Mouse (Mus musculus) heart, adult 2 months (tissue): ENCODE results near the gene A730061H03Rik.

Source experiments
- CTCF ChIP-seq: fragments of 200-600 bp; IDR thresholded peaks from 2 replicates; pipeline ENCODE4 v1.8.1; 2022; ENCODE audit warnings: antibody characterized with exemption, mild to moderate bottlenecking, moderate library complexity
- EP300 ChIP-seq: fragments of 200-500 bp; IDR thresholded peaks from 2 replicates; pipeline ENCODE4 v1.6.1; 2011; ENCODE audit warnings: low read depth, low read length, control low read depth; ENCODE audit not compliant: insufficient read depth
- POLR2A ChIP-seq: fragments of 200-500 bp; IDR thresholded peaks from 2 replicates; pipeline ENCODE4 v1.6.1; 2011; ENCODE audit warnings: mild to moderate bottlenecking, low read depth, low read length, control low read depth; ENCODE audit not compliant: insufficient read depth

DNA sequence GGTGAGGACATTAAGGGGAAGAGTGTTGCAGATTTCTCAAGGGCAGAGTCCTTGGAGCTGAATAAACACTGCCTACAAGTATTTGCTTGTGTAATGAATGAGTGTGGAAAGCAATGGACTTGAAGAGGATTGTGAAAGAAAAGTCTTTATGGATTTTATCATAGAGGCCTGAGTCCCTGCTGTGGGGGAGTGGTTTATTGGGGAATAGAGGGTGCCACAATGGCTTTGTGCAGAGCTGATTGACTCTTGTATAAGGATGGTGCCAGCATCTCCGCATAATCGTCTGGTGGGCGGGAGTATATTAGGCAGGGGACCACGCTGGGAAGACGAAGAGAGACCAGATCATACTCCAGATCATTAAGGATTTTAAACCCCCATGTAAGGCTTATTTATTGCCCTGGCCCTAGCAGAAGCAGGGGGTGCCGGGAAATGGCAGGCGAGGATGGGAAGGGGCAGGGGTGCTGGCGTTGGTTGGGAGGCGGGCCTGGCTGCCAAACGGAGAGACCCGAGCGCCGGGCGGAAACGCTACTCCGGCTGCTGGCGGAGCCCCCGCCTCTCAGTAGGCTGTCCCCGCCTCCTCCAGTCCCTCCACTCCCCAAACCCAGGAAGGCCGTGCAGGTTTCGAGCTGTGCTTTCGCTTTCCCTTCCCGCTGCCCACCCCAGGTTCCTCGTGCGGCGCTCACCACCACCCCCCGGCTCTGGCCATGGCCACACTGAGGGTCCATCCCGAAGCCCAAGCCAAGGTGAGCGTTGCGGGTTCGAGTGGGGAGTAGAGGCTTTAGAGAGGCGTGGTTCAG is 17.9 kb upstream of the A730061H03Rik start, which contains the start of gene Psme1:
- TF ChIP-seq EP300 = 0 out of 2 replicates have a peak, but pooled peaks have one; percentile 18
- TF ChIP-seq POLR2A = peak; percentile 84
- TF ChIP-seq CTCF = no peak
